Mouse (Mus musculus) hindbrain, embryonic 15.5 days (tissue): ENCODE results near the gene Pprc1. TPM values are rescaled to one million over a fixed set of nuclear protein-coding genes. Genes with fewer than 3 reads are reported as not detected.

Experiments used
- ATAC-seq: fragments of 200-750 bp; cut with Nextera tagmentation; 2 replicates; pipeline ENCODE4 v1.8.0; 2017; ENCODE audit warnings: low read depth, moderate number of reproducible peaks, moderate TSS enrichment; ENCODE audit not compliant: low FRiP score
- H3K27ac ChIP-seq: fragments of 300-500 bp; sonication (generic); replicated peaks from 2 replicates; pipeline ENCODE4 v1.5.1; 2015; ENCODE audit warnings: mild to moderate bottlenecking, inconsistent platforms
- H3K27me3 ChIP-seq: fragments of 300-500 bp; sonication (generic); 2 replicates; pipeline ENCODE4 v1.6.1; 2015; ENCODE audit warnings: control low read depth, inconsistent platforms
- H3K36me3 ChIP-seq: fragments of 300-500 bp; sonication (generic); 2 replicates; pipeline ENCODE4 v1.6.1; 2015; ENCODE audit warnings: control low read depth, inconsistent platforms
- H3K4me1 ChIP-seq: fragments of 300-500 bp; sonication (generic); replicated peaks from 2 replicates; pipeline ENCODE4 v1.6.1; 2015; ENCODE audit warnings: control low read depth, inconsistent platforms
- H3K4me2 ChIP-seq: fragments of 300-500 bp; sonication (generic); 2 replicates; pipeline ENCODE4 v1.6.1; 2015; ENCODE audit warnings: moderate library complexity, mild to moderate bottlenecking, inconsistent platforms
- H3K4me3 ChIP-seq: fragments of 300-500 bp; sonication (generic); 2 replicates; pipeline ENCODE4 v1.5.1; 2015; ENCODE audit warnings: mild to moderate bottlenecking, inconsistent platforms
- H3K9ac ChIP-seq: fragments of 300-500 bp; sonication (generic); 2 replicates; pipeline ENCODE4 v1.6.1; 2015; ENCODE audit warnings: inconsistent platforms
- H3K9me3 ChIP-seq: fragments of 300-500 bp; sonication (generic); 2 replicates; pipeline ENCODE4 v1.6.1; 2016; ENCODE audit warnings: control low read depth, inconsistent platforms
- WGBS: fragments of 180-500 bp; shearing (Covaris S2); methylation state at CpG from one replicate; pipeline ENCODE4 v1.1.7; 2015; 5-methylcytosine and 5-hydroxymethylcytosine counted together
- polyA plus RNA-seq: library from polyadenylated mRNA; unstranded; fragments of >200 nt; fragmentation: Nextera tagmentation; extraction: Ambion mirVana; gene quantifications from 2 replicates; pipeline ENCODE4 v1.2.1, GENCODE M21; 2015

Pprc1 gene
- polyA plus RNA-seq, 1 experiment from 2014 or later, result 23.4 TPM

DNA sequence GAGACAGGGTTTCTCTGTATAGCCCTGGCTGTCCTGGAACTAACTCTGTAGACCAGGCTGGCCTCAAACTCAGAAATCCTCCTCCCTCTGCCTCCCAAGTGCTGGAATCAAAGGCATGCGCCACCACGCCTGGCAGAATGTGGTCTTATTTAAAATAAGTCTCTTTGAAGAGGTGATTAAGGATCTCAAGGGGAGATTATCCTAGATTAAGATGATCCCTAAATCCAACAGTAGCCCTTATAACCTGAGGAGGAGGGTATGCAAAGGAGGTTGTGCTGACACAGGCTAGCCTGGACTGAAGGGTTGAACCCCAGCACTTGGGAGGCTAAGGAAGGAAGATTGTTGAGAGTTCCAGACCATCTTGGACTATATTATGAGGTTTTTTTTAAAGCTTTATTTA lies 28.7 kb upstream of the Pprc1 start:
- H3K36me3 ChIP-seq, result no peaks in the 10 kb centered on the region
- ATAC-seq, result no peak
- H3K4me1 ChIP-seq, result no peaks in the 10 kb centered on the region
- no peaks in the 10 kb centered on the region for H3K9me3 ChIP-seq
- no peak overlapping the region for H3K4me2 ChIP-seq
- no peaks in the 10 kb centered on the region for H3K27me3 ChIP-seq
- WGBS, result 86% methylated on average over 2 of the region's 2 CpGs
- no peak overlapping the region for H3K27ac ChIP-seq
- H3K4me3 ChIP-seq, result no peak overlapping the region
- H3K9ac ChIP-seq, result no peak overlapping the region

DNA sequence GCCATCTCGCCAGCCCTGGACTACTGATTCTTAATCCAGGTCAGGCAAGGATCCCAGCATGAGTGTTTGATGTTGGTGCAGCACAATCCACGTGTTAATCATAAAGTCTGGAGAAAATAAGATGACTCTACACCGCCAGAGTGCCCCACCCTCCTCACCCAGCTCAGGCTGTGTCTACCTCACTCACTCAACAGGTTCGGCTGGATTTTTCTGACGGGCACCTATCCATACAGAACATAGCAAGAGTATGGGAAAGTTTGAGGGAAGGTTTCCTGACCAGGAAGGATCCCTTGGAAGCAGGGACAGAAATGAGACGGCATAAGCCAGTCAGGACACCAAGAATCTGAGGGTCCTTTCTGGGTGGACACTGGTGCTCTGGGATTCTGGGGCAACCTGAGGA lies 19.7 kb upstream of the Pprc1 start:
- WGBS, result 81% methylated on average over 6 of the region's 6 CpGs
- H3K27me3 ChIP-seq, result no peaks in the 10 kb centered on the region
- no peak overlapping the region for H3K27ac ChIP-seq
- no peaks in the 10 kb centered on the region for H3K36me3 ChIP-seq
- no peaks in the 10 kb centered on the region for H3K4me1 ChIP-seq
- H3K9ac ChIP-seq, result no peak overlapping the region
- H3K4me2 ChIP-seq, result no peak overlapping the region
- H3K4me3 ChIP-seq, result no peak overlapping the region
- H3K9me3 ChIP-seq, result no peaks in the 10 kb centered on the region
- ATAC-seq, result no peak

DNA sequence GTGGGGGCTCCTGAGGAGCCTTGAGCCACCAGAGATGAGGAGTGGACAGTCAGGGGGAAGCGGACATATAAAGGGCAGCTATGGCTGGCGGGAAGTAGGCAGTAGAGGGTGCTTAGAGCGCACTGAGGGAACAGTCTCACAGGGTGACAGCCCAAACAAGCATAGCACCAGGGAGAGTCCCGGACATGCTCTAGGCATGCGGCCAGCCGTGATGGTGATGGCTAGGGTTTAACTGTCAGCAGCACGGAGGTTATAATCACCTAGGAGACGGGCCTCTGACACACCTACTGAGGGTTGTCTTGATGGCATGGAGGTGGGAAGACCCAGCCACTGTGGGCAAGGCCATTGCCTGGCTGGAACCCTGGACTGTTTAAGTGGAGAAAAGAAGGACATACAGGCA lies 18.1 kb upstream of the Pprc1 start:
- Histone ChIP-seq H3K27me3 (no peaks in the 10 kb centered on the region), H3K36me3 (no peaks in the 10 kb centered on the region; the same call in 1 of the 2 replicates), H3K4me3 (no peak overlapping the region), H3K27ac (no peak overlapping the region), H3K4me1 (no peaks in the 10 kb centered on the region), H3K9ac (no peak overlapping the region), H3K9me3 (no peaks in the 10 kb centered on the region), H3K4me2 (no peak overlapping the region)
- WGBS, result 71% methylated on average over 8 of the region's 8 CpGs
- ATAC-seq, result no peak

DNA sequence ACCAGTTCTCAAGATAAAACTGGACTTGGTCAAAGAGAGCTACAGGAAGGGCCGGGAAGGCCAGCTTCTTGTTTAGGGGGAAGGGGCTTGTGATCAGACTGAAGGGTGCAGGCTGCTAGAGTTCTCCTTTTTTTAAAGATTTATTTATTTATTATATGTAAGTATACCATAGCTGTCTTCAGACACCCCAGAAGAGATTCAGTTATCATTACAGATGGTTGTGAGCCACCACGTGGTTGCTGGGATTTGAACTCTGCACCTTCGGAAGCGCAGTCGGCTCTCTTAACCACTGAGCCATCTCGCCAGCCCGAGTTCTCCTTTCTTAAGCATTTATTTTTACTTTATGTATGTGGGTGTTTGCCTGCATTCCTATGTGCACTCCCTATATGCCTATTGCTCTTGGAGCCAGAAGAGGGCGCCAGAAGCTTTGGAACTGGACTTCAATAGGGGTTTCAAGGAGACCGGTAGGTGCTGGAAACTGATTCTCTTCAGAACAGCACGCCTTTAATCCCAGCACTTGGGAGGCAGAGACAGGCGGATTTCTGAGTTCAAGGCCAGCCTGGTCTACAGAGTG lies 15.9 kb upstream of the Pprc1 start:
- H3K9ac ChIP-seq, result no peak overlapping the region

DNA sequence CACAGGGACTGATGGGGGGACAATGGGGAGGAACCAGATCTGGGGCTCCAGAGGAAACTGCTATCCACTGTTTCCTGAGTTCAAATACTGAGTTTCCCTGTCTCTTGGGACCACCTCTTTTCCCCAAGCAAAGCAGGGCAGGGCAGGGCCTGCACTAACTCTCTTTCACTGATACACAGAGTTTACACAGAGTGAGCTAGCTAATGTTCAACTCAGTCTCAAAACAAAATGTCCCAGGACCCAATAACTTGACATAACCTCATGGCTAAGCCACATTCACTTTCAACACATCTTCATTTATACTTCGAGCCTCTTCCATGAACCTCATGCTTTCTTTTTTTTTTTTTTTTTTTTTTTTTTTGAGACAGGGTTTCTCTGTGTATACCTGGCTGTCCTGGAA lies 15.0 kb upstream of the Pprc1 start:
- H3K4me2 ChIP-seq, result no peak overlapping the region
- no peaks in the 10 kb centered on the region for H3K27me3 ChIP-seq
- H3K27ac ChIP-seq, result no peak overlapping the region
- H3K36me3 ChIP-seq, result peaks cover 27% of the 10 kb centered on the region
- H3K4me3 ChIP-seq, result no peak overlapping the region
- no peak overlapping the region for H3K9ac ChIP-seq
- WGBS, result 85% methylated on average over 1 of the region's 1 CpGs
- no peaks in the 10 kb centered on the region for H3K4me1 ChIP-seq
- no peaks in the 10 kb centered on the region for H3K9me3 ChIP-seq
- no peak for ATAC-seq

More for the DNA sequence above, 15.9 kb upstream of the Pprc1 start:
- Histone ChIP-seq H3K27me3 (no peaks in the 10 kb centered on the region), H3K36me3 (peaks cover 19% of the 10 kb centered on the region), H3K4me3 (no peak overlapping the region), H3K4me1 (no peaks in the 10 kb centered on the region), H3K9me3 (no peaks in the 10 kb centered on the region), H3K4me2 (no peak overlapping the region), H3K27ac (no peak overlapping the region)
- ATAC-seq, result no peak
- 77% methylated on average over 11 of the region's 11 CpGs for whole genome bisulfite sequencing

DNA sequence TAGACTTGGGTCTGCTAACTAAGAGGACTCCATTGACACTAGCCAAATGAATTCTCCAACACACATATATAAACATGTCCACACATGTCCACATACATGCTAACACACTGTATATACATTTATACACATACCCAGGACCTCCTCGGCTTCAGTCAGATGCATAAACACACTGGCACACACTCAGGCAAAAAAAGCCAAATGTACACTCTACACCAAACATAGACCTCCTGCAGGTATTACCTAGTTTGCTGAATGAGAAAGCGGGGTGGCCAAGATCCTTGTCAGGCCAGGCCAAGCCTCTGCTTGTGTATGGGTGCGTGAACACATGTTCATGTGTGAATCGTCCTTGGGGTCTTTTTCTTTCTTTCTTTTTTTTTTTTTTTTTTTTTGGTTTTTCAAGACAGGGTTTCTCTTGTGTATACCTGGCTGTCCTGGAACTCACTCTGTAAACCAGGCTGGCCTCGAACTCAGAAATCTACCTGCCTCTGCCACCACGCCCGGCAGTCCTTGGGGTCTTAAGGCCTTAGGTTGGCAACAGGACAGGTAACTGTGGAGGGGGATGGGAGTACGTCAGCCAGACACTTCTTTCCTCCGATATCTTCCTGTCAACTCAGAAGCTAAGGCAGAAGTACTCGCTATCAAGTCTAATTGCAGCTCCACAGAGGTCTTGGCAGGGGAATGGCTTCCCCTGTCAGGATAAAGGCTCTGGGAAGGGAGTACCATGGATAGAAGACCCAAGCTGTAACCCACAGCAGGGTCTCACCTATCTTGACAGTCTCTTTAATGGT lies 14.3 kb upstream of the Pprc1 start:
- Histone ChIP-seq H3K4me1 (no peaks in the 10 kb centered on the region), H3K4me2 (no peak overlapping the region), H3K27me3 (no peaks in the 10 kb centered on the region), H3K4me3 (no peak overlapping the region), H3K9ac (no peak overlapping the region), H3K9me3 (no peaks in the 10 kb centered on the region), H3K36me3 (peaks cover 35% of the 10 kb centered on the region), H3K27ac (no peak overlapping the region)
- WGBS, result 97% methylated on average over 10 of the region's 10 CpGs
- ATAC-seq, result no peak

DNA sequence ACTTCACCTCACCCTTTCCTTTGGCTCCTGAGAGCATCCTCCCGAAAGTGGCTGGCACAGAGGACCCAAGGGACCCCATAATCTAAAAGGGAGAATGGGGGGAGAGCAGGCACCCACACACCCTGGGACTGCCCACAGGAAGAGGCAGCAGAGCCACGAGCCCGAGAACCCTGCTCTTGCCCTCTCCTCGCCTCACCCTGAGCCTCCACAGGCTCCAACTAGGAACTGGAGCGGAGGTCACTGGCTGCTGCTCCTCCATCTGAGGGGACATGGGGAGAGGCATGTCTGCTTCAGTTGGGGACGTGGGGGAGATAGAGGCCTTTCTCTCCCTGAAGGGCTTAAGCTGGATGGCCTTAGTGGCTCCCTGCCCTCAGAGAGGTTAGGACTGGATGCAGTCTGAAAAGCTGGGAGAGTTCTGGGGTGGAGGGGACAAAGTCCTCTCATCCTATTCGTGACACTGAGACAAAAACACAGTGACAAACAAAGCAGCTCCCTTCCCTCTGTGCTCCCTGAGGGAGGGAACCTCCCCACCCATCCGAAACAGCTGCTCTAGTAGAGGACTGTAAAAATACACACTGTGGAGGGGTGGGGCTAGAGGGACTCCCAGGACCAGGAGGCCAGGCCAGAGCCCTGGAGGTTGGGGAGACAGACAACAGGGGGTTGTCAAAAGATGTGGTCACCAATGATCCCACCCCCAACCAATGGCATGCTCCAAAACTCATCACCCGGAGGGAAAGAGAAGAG lies 12.8 kb upstream of the Pprc1 start:
- 67% methylated on average over 9 of the region's 9 CpGs for WGBS
- Histone ChIP-seq H3K27ac (no peak overlapping the region), H3K9me3 (no peaks in the 10 kb centered on the region), H3K36me3 (peaks cover 42% of the 10 kb centered on the region), H3K4me1 (peaks cover 9% of the 10 kb centered on the region), H3K4me2 (no peak overlapping the region), H3K9ac (no peak overlapping the region), H3K27me3 (no peaks in the 10 kb centered on the region), H3K4me3 (no peak overlapping the region)
- no peak for ATAC-seq

DNA sequence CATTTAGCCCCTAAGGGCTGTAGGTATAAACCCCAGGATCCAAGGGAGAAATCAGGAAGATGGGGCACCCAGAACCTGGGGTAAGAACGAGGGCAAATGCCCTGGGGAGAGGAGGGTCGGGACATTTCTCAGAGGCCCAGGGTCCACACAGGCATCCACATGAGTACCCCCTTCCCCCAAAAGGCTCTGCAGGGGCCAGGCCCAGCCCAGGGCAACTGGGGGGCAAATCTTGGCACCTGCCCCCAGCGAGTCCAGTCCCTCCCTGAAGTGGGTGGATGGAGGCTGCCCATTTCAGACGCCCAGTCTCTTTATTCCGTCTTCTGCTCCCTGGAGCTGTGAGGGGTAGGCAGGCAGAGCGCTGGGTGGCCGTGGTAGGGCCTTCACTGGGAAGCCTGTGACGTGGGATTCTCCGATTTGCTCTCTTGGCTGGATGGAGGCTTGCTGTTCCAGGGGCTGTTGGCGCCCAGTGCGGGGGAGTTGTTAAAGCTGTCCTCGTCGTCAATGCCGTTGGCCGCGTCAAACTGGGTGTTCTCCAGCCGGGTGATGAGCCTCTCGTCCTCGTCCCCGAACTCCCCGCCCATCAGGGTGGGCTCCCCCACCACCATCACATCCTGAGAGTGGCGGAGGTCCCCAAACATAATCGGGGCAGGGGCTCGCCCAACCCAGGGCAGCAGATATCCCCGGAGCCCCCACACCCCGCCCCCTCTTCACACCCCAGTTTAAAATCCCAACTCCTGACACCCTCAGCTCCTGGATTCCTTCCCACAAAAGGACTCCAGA lies 11.8 kb upstream of the Pprc1 start:
- ATAC-seq, result no peak
- no peak overlapping the region for H3K9ac ChIP-seq
- no peak overlapping the region for H3K27ac ChIP-seq
- H3K27me3 ChIP-seq, result no peaks in the 10 kb centered on the region
- no peak overlapping the region for H3K4me2 ChIP-seq
- peaks cover 42% of the 10 kb centered on the region for H3K36me3 ChIP-seq
- no peak overlapping the region for H3K4me3 ChIP-seq
- peaks cover 19% of the 10 kb centered on the region for H3K4me1 ChIP-seq
- H3K9me3 ChIP-seq, result no peaks in the 10 kb centered on the region
- WGBS, result 83% methylated on average over 26 of the region's 26 CpGs

DNA sequence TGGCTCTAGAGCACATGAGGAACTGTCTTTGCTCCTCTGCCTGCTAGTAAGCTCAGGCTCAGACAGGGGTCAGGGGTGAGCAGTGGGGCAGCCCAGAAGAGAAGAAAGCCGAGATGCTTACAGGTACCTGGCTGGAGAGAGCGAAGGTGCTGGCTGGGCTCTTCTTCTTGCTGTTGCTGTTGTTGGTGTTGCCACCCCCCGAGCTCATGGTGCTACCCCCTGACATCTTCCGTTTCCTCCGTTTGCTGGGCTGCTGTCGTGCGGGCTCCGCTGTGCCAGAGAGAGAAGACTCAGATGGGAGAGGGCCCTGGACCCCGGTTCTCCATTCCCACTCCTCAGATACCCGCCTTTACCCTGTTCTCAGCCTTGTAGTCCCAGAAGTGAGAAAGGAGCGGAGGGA lies 10.8 kb upstream of the Pprc1 start:
- H3K9ac ChIP-seq, result no peak overlapping the region
- WGBS, result 91% methylated on average over 11 of the region's 11 CpGs

DNA sequence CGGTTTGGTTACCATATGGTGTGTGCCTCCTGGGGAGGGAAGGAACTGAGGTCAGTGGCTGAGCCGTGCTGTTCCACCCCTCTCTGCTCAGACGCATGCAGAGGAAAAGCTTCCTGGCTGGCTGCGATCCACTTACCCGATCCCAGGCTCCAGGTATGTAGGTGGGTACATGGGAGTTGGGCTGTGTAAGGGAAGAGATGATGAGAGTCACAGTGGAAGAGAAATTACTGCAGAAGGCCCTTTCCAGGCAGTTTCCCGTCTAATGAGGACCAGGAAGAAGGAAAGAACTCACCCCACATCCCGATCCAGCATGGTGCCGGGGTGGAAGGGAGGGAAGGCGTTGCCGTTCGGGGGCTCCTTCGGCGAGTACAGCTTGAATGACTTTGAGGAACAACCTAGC lies 8.7 kb upstream of the Pprc1 start:
- Histone ChIP-seq H3K4me3 (no peak overlapping the region), H3K4me2 (peak overlapping the region; percentile 96), H3K9ac (no peak overlapping the region), H3K27me3 (no peaks in the 10 kb centered on the region), H3K9me3 (no peaks in the 10 kb centered on the region), H3K27ac (no peak overlapping the region), H3K4me1 (peaks cover 42% of the 10 kb centered on the region), H3K36me3 (peaks cover 42% of the 10 kb centered on the region)
- ATAC-seq, result no peak
- 87% methylated on average over 13 of the region's 13 CpGs for WGBS

More for the DNA sequence above, 10.8 kb upstream of the Pprc1 start:
- Histone ChIP-seq H3K4me2 (no peak overlapping the region), H3K4me3 (no peak overlapping the region), H3K4me1 (peaks cover 29% of the 10 kb centered on the region), H3K9me3 (no peaks in the 10 kb centered on the region), H3K27ac (no peak overlapping the region), H3K27me3 (no peaks in the 10 kb centered on the region), H3K36me3 (peaks cover 42% of the 10 kb centered on the region)
- ATAC-seq, result no peak

DNA sequence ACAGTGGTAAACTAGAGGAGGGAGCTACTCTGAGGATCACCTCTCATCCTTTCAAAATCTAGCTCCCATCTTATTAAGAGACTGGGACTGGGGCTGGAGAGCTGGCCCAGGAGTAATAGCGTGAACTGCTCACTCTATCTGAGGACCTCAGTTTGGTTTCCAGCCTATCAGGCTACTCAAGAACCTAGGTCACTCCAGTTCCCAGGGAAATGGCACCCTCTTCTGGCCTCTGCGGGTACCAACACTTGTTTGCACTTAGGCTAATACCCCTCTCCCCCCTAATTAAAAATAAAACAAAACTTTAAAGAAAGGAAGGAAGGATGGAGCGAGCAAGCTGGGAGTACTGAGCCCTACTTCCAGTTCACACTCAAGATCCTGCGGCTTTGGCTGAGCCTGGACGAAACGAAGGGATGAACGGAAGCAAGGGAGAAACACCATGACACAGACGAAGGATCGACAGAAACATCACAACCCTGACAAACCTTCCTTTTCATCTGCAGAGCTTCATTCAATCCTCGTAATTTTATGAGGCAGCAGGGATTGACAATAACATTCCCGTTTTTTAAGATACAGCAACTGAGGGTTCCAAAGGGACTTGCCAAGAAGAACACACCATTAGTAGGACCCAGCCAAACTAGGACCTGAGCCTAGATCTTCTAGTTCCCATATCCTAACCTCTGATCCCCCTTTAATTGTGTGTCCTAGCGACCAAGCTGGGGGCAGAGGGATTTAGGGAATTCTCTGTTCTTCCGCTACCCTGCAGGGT lies 8.0 kb upstream of the Pprc1 start:
- Histone ChIP-seq H3K27ac (peak overlapping the region; percentile 90), H3K9me3 (no peaks in the 10 kb centered on the region), H3K4me1 (peaks cover 49% of the 10 kb centered on the region), H3K4me2 (peak overlapping the region; percentile 96), H3K27me3 (no peaks in the 10 kb centered on the region), H3K9ac (peak overlapping the region; percentile 86), H3K4me3 (peak overlapping the region; percentile 78), H3K36me3 (peaks cover 42% of the 10 kb centered on the region)
- no peak for ATAC-seq
- WGBS, result 67% methylated on average over 13 of the region's 13 CpGs
